Mouse (Mus musculus): ENCODE data around the gene Slc16a14. TPM values are rescaled to one million over a fixed set of nuclear protein-coding genes. Genes with fewer than 3 reads are reported as not detected.

Slc16a14 gene
- total RNA-seq, 2 experiments from 2014 or later = not detected

DNA sequence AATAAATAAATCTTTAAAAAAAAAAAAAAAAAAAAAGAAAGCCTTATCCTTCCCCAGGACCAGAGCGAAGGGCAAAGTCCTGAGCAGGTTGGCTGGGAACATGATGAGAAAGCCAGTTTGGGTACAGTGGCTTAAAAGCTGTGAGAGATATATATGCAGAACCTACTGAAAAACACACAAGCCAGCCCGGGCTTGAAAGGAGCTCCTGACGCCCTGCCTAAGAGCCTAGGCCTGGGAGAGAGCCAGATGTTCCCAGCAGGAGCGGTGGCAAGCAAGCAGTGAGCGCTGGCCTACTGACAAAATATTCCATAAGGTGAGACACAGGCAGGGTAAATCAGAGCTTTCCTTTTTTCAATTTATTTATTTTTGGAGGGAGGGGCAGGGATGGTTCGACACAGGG is 68.7 kb downstream of the Slc16a14 start:
- no peak for DNase-seq

DNA sequence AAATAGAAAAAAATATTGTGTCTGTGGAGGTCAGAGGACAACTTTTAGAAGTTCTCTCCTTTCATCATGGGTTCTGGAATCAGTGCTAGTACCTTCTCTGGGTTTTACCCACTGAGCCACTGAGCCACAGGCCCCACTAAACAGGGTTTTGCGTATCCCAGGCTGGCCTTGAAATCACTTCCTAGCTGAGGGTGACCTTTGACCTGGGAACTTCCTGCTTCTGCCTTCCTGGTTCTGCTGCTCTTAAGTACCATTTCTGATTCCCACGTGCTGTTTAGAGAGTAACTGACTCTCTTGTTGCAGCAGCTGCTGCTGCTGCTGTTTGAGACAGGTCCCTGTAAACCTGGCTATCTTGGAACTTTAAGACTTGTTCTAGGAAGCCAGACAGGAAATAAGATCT is 70.3 kb downstream of the Slc16a14 start:
- DNase-seq = no peak

DNA sequence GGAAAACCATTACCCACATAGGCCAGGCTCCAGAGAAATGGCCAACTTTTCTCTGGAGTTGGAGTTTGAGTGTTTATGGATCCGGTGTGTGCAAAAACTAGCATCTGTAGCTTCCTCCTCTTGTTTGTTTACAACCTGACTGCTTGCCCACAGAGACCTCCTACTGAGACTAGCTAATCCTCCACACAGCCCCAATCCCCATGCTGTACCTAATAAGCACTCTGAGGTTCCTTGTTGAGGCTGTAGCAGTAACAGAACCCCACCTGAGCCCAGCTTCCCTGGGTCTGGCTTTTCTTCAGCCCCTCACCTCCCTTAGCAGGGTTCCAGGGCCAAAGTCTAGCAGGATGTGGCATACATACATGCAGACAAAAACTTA is 73.7 kb downstream of the Slc16a14 start:
- no peak for DNase-seq

DNA sequence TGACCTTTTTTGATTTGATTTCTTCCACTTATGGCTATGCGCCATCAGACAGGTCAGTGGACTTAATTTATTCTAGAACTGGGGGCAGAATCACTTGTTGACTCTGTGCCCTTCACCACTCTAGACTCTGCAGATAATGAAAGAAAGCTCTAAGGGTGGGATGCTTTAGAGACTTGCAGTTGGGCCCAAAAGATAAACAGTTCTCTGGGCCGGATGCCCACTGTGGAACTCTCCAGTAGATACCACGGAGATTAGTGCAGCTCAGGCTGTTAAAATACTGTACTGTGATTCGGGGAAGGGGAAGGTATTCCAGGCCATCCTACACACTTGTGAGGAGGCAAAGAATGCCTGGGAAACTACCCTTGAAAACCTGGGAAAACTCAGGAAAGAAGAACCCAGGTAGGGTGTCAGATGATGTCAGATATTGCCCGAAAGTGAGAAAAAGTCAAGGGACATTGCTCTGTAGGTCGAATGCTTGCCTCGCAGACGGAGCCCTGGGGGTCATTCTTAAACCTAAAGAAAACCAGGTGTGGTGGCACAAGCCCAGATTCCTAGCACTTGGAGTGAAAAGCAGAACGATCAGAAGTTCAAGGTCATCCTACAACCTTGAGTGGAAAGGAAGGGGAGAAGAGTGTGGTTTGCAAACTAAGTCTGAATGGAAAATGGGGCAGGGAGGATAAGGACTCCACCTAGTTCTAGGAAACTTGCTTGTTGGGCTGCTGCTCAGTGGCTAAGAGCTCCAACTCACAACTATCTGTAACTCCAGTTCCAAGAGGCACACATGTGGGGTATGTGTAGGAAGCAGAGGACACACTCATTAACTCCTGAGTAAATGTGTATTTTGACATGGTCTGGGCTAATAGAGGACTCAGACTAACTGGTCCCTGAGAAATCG is 74.3 kb downstream of the Slc16a14 start:
- no peak for DNase-seq

DNA sequence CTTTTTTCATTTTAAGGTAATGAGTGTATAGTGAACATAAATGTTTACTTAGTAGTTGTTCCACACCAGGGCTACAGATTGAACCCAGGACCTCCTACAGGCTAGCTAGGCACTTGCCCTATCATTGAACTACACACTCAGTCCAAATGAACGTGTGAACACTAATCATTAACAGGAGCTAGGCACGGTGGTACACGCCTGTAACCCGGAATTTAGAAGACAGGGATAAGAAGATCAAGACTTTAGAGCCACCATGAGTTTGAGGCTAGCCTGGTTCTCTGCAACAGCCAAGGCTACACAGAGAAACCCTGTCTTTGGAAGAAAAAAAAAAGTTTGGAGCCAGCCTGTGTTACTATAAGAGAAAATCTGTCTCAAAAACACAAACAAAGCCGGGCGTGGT is 75.3 kb downstream of the Slc16a14 start:
- DNase-seq = no peak

Other genes starting within 250 kb of the Slc16a14 start
- 1 to 10 TPM; 1.9 to 2.1 TPM for gene Dner, start 238.9 kb downstream of the Slc16a14 start, total RNA-seq (2021)
- gene Fbxo36, start 95.3 kb downstream of the Slc16a14 start, total RNA-seq (2021) = 1 to 10 TPM; 2.1 to 2.3 TPM
- gene Trip12, start 94.6 kb downstream of the Slc16a14 start, total RNA-seq (2021) = 100 to 1,000 TPM; 198 to 241 TPM
- gene Gm10553, start 165.0 kb upstream of the Slc16a14 start, total RNA-seq (2021) = not detected
- not detected for gene A530032D15Rik, start 174.7 kb upstream of the Slc16a14 start, total RNA-seq (2021)